Mouse (Mus musculus) gastrocnemius, postnatal 10 days (tissue): Measurements from ENCODE around the gene Tle4. TPM values are rescaled to one million over a fixed set of nuclear protein-coding genes. Genes with fewer than 3 reads are reported as not detected.

Source experiments
- DNase-seq: peaks from one replicate; pipeline ENCODE4 v3.0.0; 2021; ENCODE audit warnings: mixed read lengths
- total RNA-seq, 2 experiments: library from RNA; stranded (reverse); gene quantifications; 2 replicates each; pipeline ENCODE4 v1.2.3; 2021

Tle4 gene
- total RNA-seq, 2 experiments from 2014 or later, result 20.3 to 21.1 TPM

DNA sequence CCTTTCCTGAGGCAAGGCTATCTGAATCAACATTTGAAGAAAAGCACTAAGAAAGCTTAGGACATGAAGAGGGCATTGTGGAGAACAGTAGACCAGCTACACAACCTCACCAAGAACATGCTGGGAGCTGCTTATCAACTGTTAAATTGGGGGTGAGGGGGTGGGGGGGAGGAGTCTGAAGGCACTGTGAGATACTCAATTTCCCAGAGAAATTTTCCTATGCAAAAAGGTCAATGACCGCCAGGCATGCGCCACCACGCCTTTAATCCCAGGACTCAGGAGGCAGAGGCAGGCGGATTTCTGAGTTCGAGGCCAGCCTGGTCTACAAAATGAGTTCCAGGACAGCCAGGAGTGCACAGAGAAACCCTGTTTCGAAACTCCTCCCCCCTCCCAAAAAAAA is 65.0 kb downstream of the Tle4 start:
- no peak for DNase-seq

DNA sequence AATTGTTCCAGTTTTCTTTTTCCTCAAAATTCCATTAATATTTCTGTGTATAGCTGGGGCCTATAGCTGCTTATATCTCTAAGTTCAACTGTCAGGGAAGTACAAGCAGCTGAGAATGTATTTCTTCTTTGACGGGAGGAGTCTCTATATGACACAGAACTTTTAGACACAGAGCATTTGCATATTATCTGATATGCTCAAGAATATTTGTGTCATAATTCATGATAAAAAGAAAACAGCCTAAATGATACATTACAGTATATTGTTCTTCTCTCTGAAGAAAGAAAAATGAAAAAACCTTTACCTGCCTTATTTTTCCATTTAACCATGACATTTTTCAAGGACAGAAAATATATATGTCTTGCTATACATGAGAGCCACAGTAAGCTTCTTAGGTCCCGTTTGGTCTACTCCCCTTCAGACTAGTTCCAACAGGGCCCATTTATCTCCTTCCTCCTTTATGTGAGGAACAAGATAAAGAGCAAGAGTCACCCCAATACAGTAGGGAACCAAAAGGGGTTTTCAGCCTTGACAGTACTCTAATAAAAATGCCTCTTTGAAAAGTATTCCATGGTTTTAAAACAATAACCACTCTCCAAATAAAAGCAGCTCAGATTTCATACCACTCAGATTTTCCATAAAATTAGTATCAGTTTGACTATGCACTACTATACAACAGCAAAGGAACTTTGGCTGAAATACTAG is 77.6 kb downstream of the Tle4 start:
- no peak for DNase-seq

DNA sequence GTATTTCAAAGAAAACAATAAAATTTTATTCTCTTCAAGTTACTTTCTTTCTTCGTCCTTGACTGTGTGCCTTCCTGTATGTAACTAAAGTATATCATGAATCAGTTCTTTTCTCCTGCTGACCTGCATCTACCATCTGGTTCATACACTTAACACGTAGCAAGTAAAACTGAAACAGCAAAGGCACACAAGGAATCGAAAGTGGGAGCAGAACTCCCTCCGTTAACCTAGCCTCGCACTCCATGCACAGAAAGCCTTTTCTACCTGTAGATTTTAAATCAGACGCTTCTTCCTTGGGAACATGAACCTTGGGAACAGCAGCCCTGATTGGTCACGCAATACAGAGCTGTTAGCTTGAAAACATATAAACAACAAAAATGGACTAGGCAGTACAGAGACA is 78.7 kb downstream of the Tle4 start:
- no peak for DNase-seq

DNA sequence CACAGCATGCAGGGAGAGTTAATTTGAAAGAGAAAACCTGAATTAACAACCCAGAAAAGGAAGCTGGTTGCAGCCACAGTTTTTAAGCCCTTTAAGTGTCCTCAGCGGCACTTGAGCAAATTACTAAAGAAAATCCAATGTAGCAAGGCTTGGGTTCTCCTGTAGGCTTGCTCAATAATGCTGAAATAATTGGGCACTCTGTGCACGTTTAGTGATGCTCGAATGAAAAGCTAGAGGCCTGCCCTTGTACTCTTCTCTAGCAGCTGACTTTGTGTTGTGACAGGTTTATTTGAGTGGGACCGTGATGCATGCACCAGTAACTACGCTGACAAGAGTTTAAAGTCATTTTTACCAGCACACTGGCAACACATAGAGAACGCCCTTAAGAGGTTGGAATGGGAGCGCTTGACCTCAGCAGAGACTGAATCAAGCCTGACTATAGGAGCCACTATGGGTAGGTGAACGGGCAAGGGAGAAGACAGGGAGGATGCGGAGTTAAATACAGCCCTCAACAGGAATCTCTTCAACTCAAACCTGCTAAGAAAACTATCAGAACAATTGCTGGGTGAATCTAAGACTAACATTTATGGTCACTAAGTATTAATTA is 79.3 kb downstream of the Tle4 start:
- no peak for DNase-seq

DNA sequence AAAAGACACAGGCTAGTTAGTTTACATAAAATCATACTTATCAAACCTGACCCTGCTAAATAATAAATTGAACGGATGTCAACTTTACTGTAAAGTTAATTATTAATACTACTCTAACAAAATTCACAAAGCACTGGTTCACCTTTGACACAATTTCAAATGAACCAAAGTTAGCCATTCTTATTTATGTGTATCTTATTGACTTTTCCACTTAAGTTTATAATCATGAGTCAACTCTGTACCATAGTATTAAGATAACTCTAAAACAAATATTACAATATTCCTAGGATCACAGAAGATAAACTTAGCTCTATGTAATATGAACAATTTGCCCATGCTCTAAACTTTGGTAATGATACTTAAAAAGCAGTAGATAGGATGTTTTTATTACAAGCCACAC is 81.4 kb downstream of the Tle4 start:
- DNase-seq, result no peak

DNA sequence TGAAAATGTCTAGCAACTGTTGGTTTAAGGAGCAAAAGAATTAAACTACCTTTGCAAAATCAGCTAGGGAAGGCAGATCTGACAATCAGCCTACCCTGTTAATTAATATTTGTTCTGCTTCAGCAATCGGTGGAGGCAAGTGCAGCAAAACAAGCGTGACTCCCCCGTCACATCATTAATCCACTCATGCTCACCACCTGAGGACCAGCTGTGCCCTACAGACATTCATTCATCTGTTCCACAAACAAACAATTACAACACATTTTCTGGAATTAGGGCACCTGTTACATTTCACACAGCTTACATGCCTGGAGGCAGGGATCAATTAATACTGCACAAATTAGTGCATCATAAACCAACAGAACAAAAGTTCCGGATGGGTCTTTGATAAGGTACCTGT is 89.0 kb downstream of the Tle4 start:
- no peak for DNase-seq

DNA sequence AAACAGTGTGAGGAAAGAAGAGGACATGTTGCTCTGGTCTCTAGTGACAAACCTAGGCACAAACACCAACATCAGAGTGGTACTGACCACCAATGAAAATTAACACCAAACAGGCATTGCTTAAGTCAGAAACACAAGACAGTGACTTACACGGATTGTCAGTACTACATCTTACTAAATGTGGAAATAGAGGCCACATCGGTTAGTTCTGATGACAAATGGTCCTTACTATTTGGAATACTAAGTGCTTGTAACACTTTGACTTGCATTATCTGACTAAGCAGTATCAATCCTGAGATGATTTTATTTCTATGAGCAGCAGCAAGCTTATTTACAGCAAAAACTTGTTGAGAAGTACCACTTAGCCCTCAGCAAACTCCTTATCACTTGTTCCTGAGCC is 89.9 kb downstream of the Tle4 start:
- no peak for DNase-seq

DNA sequence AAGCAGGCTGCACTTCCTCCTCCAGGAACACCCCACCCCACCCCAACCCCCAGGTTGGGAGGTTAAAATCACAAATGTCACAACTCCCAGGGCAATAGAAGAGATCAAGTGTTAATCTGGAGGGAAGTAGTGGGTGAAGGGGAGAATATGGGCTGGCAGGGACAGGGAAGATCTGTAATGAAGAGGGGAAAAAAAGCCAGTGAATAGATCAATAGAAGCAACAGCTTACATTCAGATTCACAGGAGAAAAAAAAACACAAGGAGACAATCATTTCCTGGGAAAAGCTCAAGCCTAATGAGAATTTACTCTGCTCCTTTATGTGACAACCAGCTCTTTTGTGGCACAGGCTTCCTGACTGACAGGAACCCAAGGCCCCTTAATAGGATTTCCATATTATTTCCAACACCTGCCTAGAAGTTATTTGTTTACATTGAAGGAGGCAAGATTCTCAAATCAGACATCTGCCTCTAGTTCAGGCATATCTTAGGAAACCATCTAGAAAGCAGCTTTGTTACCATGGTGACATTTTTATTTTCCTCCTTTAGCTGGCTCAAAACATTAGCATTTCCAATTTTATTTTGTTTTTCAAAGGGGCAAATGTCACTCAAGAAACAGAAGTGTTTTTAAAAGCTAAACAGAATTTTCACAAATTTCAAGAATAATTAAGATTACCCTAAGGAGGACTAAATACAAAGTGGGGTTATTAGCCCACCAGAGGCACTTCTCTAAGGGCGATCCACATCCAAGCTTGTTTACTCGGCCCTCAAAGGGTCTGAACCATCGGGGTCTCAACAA is 90.8 kb downstream of the Tle4 start:
- no peak for DNase-seq

DNA sequence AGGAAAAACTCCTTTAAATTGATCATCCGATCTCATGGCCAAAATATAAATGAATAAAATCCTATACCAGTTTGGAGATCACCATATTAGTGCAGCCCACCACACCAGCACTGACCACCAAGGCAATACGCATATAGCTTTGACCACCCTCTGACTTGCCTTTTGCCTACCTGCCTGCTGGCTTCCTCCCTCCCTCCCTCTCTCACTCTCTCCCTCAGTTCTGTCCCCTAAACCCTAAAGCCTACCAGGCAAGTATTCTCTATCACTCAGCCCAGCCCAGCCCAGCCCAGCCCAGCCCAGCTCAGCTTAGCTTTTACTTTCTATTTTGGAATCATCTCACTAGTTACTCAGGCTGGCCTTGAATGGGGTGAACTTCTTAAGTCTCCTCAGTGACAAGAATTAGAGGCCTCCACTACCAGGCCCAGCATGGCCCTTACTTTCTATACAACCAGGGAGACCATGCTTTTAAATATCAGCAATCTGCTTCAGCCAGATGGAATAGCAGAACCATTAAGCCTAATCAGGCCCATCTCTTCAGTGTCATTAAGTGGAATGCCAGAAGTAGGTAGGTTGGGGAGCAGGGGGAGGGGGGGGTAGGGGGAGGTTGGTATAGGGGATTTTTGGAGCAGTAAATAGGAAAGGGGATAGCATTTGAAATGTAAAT is 91.8 kb downstream of the Tle4 start:
- DNase-seq, result no peak

DNA sequence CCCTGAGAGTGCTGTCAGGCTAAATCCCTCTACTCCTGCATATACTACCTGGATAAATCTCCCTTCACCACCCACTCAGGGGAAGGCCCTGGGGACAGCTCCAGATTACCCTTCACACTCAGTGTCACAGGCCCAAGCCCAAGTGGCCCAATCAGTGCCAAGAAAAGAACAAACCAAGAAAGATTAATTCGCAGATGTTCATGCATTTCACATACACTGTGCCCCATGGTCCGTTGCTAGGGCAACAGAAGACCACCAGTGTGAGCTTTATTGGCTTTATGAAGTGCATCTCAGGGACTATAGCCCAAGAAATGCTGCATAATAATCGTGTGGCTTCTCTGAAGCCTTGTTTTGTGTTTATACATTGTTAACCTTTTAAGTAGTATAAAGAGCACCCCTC is 92.5 kb downstream of the Tle4 start:
- no peak for DNase-seq

DNA sequence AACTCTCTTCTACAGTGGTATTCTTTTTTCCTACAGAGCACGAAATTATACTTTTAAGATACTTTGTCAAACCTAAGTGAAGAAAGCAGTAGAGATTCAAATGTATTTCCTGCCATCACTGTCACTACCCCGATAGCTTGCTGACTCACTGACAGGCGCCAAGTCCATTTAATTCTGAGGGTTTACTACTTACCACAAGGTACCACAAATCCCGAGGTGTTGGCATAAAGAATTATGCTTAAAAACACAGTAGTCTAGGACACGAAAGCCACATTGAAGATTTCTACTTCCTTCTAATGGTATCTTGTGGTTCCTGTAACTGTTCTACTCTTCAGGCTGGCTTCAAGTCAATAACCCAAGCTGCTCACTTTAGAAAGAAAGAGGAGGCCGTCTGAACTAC is 94.0 kb downstream of the Tle4 start:
- no peak for DNase-seq

DNA sequence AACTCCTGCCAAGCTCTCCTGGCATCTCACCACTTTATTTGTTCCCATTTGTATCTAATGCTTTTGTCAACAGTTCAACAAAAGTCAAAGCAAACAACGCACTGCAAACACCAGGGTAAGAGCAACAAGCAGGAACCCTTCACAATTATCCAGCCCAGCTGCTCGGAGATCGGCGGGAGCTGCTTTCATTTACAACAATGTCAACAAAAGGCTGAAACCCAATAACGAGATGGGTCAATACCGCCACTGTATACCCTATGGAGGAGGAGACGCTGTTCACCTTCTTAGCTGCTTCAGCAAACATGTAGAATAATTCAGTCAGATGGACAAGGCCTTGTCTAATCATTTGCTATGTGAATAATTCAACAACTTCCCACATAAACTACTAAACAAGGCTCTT is 95.6 kb downstream of the Tle4 start:
- no peak for DNase-seq

DNA sequence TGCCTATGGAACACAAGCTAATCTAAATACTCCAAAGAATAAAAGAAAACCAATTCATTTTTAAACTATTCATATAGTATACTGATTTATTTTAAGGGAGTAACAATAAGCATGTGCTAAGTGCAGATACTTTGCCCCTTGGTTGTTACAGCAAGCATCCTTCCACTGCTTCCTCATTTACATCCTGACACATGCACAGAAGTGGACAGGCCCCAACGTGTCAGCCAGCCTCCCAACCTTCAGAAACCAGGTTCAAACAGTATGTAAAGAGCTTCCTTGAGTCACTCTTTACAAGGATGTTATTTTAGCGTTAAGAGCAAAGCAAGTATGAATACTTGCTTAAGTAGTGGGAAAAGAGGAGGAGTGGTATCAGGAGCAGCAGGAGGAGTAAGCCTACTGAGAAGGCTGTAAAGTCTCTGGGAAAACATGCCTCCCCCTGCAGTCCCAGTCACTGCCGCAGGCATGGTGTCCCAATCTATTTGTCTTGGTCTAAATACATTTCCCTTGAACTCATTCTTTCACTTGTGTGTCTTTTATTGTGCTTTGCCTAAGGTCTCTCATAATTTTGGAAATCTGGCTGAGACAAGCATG is 97.9 kb downstream of the Tle4 start:
- no peak for DNase-seq

DNA sequence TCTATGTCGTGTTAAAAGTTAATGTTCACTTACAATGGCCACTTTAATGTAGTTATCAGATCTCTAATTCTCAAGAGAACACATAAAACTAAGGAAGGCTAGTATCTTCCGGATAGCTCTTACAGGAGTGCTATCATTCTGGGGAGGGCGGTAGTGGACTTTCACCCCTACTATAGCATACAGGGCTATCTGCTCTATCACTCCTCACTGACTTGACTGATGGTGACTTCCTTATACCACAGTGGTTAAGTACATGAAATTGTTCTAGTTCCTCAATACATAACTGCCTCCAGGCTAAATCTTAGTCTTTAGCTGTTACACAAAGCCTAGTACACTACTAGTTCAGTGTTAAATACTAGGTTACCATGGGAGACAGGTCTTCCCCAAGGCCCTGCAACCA is 104.8 kb downstream of the Tle4 start:
- no peak for DNase-seq

DNA sequence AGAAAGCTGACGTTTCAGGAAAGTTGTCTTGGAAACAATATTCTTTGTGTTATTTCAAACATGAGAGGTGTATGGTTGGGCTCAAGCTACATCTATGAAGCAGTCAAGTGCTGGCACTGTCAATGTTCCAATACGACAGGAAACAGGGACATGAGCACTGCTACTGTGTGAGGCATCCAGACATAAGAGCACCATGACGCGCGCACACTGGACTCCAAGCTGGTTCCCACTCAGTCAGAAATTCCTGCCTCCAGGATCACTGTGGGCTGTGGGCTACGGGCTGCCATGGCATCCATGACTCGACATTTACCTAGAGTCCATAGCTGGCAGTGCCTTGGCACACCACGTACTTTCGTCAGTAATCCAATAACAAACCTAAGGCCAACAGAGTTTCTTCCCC is 110.7 kb downstream of the Tle4 start:
- DNase-seq, result no peak

DNA sequence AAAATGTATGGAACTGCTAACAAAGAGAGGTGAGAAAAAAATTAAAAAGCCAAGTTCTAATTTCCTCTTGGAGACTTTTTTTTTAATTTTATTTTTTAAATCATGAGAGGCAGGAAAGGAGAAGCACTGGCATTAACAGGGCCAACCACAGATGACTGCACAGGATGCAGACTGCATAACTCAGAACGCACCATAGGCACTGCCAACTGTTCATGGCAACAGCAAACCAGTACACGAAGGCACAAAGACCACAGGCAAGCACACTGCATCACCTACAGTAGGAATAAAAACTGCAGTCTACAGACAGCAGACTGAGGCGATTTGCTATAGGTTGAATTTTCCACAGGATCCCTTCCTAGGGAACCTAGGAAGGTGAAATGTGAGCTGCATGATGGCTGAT is 112.7 kb downstream of the Tle4 start:
- DNase-seq, result no peak

DNA sequence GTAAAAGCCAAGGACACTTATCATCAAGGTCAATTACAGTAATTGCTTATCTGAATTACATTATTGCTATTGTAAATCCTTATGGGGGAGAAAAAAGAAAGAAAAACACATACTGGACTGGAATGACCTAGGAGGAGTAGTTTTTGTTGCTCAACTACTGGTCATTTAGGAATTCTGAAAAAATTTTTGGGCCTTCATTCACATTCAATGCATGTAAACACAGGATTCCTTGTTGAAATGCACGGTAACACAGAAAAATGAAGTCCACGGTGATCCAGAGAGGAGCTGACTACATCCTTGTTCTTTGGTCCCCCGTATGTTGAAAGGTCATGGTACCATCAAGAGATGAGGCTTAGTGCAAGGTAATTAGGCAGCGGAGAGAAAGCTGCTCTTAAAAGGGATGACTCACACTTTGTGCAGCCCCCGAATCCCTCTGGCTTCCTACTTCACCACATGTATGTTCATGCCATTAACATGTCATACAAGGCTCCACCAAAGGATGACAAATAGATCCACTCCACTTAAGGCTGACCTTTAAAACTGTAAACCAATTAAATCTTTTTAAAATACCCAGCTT is 115.2 kb downstream of the Tle4 start:
- no peak for DNase-seq

DNA sequence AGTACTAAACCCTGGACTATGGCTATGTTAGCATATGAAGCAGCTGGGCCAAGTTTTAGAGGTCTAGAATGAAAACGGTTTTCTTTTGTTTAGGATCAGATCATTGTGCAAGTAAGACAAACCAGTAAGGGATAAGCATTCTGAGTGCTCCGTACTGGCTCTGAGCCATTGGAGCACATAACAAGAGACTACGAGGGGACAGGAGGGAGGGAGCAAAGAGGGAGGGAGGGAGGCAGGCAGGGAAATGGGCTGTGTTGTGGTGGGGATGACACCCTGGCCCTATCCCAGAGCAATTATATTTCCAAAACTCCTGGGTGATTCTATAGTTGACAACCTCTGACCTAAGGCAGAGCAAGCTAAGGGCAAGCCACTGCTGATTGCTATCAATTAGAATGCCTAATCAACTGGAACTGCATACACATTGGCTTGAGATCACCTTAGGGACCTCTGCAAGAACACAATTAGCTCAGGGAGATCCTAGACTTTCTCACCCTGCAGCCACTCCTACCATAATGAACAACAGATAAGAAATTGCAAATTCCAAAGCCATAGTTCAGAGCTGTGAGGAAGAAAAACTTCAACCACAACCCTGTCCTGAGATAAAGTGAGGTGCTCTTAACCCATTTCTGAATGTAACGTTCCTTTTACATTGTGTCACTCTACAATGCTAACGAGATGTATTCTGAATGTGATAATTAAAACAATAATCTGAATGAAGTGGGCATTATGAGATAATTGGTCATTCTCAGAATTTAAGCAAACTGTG is 115.9 kb downstream of the Tle4 start:
- no peak for DNase-seq

DNA sequence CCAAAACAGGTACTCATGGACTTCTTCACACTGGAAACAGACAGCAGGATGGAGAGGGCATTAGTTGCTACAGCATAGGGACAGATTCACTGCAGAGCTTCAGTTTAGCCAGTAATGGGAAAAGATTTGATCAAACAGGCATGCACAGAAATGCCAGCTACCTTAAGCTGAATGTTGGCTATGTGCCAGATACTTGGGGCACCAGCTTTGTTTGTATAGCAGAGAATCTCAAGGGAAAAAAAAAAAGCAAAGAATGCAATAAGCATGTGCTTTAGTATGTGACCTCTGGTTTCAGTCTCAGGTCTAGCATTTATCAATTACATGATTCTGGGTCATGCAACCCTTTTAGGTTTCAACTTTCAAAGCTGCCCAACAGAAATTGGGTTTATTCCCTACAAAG is 118.1 kb downstream of the Tle4 start:
- DNase-seq, result no peak

DNA sequence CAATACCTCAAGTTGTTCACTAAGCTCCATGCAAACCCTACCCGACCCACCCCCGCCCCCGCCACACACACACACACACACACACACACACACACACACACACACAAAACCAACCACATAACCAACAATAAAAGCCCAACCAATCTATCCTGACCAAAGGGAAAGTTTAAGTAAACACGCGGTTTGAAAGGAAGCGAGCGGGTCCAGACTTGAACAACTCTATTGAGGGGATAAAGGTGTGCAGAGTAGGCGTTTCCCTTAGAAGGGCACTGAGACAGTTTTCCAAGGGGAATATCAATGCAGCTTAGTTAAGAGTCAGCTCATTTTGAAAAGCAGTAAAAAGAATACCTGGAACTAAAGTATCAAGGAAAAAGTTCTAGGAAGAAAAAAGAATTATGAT is 128.5 kb downstream of the Tle4 start:
- no peak for DNase-seq

DNA sequence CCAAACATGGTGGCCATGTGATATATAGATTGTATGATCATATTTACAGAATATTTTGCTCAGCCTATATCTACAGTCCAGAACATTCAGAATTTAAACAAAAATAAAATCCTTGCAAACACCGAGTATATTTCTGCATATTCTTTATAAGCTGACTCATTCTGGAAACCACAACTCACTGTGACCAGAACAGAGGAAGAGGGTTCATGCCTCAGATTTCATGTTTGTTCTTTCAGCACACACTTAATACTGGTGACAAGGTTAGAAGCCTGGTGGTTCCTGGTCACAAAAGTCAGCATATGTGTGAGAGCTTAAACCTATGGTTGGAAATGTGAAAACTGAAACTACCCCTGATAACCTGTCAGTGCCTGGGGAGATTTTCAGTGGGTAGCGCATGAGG is 129.1 kb downstream of the Tle4 start:
- no peak for DNase-seq

DNA sequence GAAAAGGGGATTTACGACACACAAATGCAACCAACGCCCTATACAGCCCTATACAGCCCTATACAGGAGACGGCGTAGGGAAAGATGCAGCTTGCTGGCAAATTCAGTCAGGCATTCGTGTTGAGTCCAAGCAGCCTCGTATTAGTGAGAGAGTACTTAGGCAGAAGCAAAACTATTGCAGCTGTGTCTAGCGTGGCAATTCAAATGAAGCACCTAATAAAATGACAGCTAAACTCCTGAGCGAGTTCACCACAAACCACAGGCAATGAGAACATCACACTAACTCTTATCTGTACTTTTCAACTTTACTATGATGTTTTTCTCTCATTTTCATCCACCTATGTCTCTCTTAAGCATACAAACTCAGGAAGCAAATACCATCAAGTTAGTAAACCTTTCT is 131.8 kb downstream of the Tle4 start:
- DNase-seq, result no peak
